Mouse (Mus musculus): ENCODE data around the gene Wdr73. TPM values are rescaled to one million over a fixed set of nuclear protein-coding genes. Genes with fewer than 3 reads are reported as not detected.

The Wdr73 gene
- polyA plus RNA-seq, 1 experiment from 2014 or later: 19.9 TPM

- Histone ChIP-seq H3K27me3 (replicated peaks) (no peaks in the 10 kb centered on the region), H3K36me3 (no peaks in the 10 kb centered on the region), H3K4me1 (replicated peaks) (no peaks in the 10 kb centered on the region), H3K4me2 (no peak overlapping the region), H3K9me3 (replicated peaks) (no peaks in the 10 kb centered on the region), H3K9ac (no peak overlapping the region), H3K4me3 (no peak overlapping the region), H3K27ac (ENCODE audit: poor library complexity, severe bottlenecking) (no peak overlapping the region)
- 71% methylated on average over 4 of the region's 4 CpGs for WGBS
- no peak for ATAC-seq (ENCODE audit: insufficient number of reproducible peaks, low FRiP score)
Observed at GRCm38 (mm10) chr7:80840937-80841336, 60.1 kb downstream of the Wdr73 start.

Other genes starting within 250 kb of the Wdr73 start
- gene Crtc3, start 212.4 kb downstream of the Wdr73 start, polyA plus RNA-seq (2016; fragmentation: Nextera tagmentation; extraction: Ambion mirVana): 16.7 and 16.9 TPM in 2 replicates
- 41.3 and 42.0 TPM in 2 replicates for gene Iqgap1, start 75.3 kb downstream of the Wdr73 start, polyA plus RNA-seq (2016; fragmentation: Nextera tagmentation; extraction: Ambion mirVana)
- 2.0 and 2.4 TPM in 2 replicates for gene Zscan2, start 40.3 kb downstream of the Wdr73 start, polyA plus RNA-seq (2016; fragmentation: Nextera tagmentation; extraction: Ambion mirVana)
- gene Nmb, start 3.8 kb upstream of the Wdr73 start, polyA plus RNA-seq (2016; fragmentation: Nextera tagmentation; extraction: Ambion mirVana): 3.6 and 3.7 TPM in 2 replicates
- gene Sec11a, start 46.5 kb upstream of the Wdr73 start, polyA plus RNA-seq (2016; fragmentation: Nextera tagmentation; extraction: Ambion mirVana): 145 and 152 TPM in 2 replicates
- gene Zfp592, start 92.4 kb upstream of the Wdr73 start, polyA plus RNA-seq (2016; fragmentation: Nextera tagmentation; extraction: Ambion mirVana): 15.2 and 18.1 TPM in 2 replicates
- 30.2 and 30.4 TPM in 2 replicates for gene Alpk3, start 156.3 kb upstream of the Wdr73 start, polyA plus RNA-seq (2016; fragmentation: Nextera tagmentation; extraction: Ambion mirVana)
- gene Slc28a1, start 213.5 kb upstream of the Wdr73 start, polyA plus RNA-seq (2016; fragmentation: Nextera tagmentation; extraction: Ambion mirVana): 0.14 and 0.26 TPM in 2 replicates

Data from heart, embryonic 12.5 days (tissue).